ENCODE assay signal across 12 mouse cellular contexts in the genomic region with DNA sequence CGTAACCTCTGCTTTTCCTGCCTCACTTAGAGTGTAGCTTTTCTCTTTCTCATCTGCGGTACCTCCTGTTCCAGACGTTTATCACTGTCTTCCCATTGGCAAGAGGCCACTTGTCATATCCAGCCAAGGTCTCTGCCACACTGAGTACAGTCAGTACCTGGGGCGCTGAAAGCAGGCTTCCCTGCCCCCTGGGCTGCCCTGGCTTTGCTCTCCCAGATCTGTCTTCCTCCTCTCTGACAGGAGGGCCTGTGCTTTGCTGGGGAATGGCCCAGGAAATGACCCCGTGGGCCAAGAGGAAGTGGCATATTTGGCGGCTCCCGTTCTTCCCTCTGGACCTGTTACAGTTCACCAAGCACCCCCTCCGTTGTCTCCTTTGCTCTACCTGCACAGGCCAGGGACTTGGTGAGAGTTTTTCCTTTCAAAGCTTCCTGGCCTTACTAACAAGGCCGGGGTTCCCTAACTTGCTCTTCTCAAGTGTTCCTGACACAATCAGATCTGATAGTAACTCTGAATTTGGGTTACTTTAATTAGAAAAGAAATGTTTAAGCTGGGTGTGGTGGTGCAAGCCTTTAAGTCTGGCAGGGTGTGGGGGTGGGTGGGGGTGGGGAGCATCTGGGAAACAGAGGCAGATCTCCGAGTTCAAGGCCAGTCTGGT. TPM values are rescaled to one million over a fixed set of nuclear protein-coding genes. Genes with fewer than 3 reads are reported as not detected.
DNase-seq lines count a peak whose midpoint lies in the region; ATAC-seq and TF ChIP-seq lines count a peak whose summit lies in the region.
"Had no signal": no experiment of that assay in that cellular context is flagged by ENCODE, and none has a peak within 500 bp of the region (broad histone marks: within the 10 kb centered on the region; RNA-seq: fewer than 3 reads in every experiment).

No protein-coding gene starts in this region.

- no peak for TF ChIP-seq EP300 in liver, postnatal 0 days (IDR thresholded peaks at IDR 0.05; ENCODE audit: low read depth)

- H3K27me3 ChIP-seq in E14TG2a.4 (ENCODE audit: insufficient read depth, low read length): 0 out of 2 replicates have a peak, but pooled peaks cover 3% of the 10 kb centered on the region
- H3K27me3 ChIP-seq in kidney, embryonic 15.5 days: no peaks in the 10 kb centered on the region; the same call in 1 of the 2 replicates
- no peaks in the 10 kb centered on the region for H3K27me3 ChIP-seq in liver, postnatal 0 days (ENCODE audit: insufficient read depth, low read length)
- H3K27me3 ChIP-seq: embryonic facial prominence, embryonic 15.5 days; liver, embryonic 15.5 days had no signal

- no peaks in the 10 kb centered on the region for H3K36me3 ChIP-seq in E14TG2a.4 (ENCODE audit: insufficient read depth, low read length)
- H3K36me3 ChIP-seq in kidney, embryonic 15.5 days: no peaks in the 10 kb centered on the region
- no peaks in the 10 kb centered on the region for H3K36me3 ChIP-seq in liver, postnatal 0 days (replicated peaks; ENCODE audit: insufficient read depth, low read length)
- H3K36me3 ChIP-seq: embryonic facial prominence, embryonic 15.5 days; liver, embryonic 15.5 days had no signal

- no peaks in the 10 kb centered on the region for H3K9me3 ChIP-seq in E14TG2a.4 (ENCODE audit: low read length)
- no peaks in the 10 kb centered on the region for H3K9me3 ChIP-seq in kidney, embryonic 15.5 days (replicated peaks)
- H3K9me3 ChIP-seq in liver, postnatal 0 days (ENCODE audit: low read length): no peaks in the 10 kb centered on the region
- H3K9me3 ChIP-seq: embryonic facial prominence, embryonic 15.5 days; liver, embryonic 15.5 days had no signal

- no peak overlapping the region for H3K9ac ChIP-seq in kidney, embryonic 15.5 days
- no peak overlapping the region for H3K9ac ChIP-seq in liver, postnatal 0 days (replicated peaks)
- H3K9ac ChIP-seq: embryonic facial prominence, embryonic 15.5 days; liver, embryonic 15.5 days had no signal

- peak; percentile 42 for DNase-seq in gastrocnemius, adult 18-20 months (ENCODE audit: low spot score)
- no peak for DNase-seq in gastrocnemius, postnatal 10 days
- DNase-seq in brain, adult 2 months (ENCODE audit: low read depth, low spot score): peak; percentile 13
- DNase-seq in cerebellum, adult 9-10 months: no peak
- DNase-seq in liver, postnatal 0 days: no peak
- DNase-seq in spleen, postnatal 14 days (ENCODE audit: low spot score in 2 of 2): no peak
- DNase-seq: thymus, adult 2 months had no signal

- H3K4me1 ChIP-seq in E14TG2a.4 (replicated peaks; ENCODE audit: low read depth, low read length): peaks cover 65% of the 10 kb centered on the region
- H3K4me1 ChIP-seq in kidney, embryonic 15.5 days: peaks cover 11% of the 10 kb centered on the region
- peaks cover 7% of the 10 kb centered on the region; the same call in 1 of the 2 replicates for H3K4me1 ChIP-seq in liver, postnatal 0 days (ENCODE audit: insufficient read depth)
- H3K4me1 ChIP-seq: liver, embryonic 15.5 days had no signal

- TF ChIP-seq CTCF in E14TG2a.4 (conservative IDR thresholded peaks at IDR 0.05; ENCODE audit: low read length): no peak
- no peak for TF ChIP-seq CTCF in liver, postnatal 0 days (IDR thresholded peaks at IDR 0.05; ENCODE audit: low read depth)

- 0 out of 2 replicates have a peak, but pooled peaks have one; percentile 12 for ATAC-seq in kidney, embryonic 15.5 days (replicated peaks; ENCODE audit: low FRiP score)
- ATAC-seq in liver, postnatal 0 days: no peak

- H3K4me2 ChIP-seq in kidney, embryonic 15.5 days: no peak overlapping the region
- H3K4me2 ChIP-seq in liver, postnatal 0 days (ENCODE audit: low read depth, low read length): no peak overlapping the region
- H3K4me2 ChIP-seq: embryonic facial prominence, embryonic 15.5 days; liver, embryonic 15.5 days had no signal

- no peak overlapping the region for H3K27ac ChIP-seq in kidney, embryonic 15.5 days
- no peak overlapping the region for H3K27ac ChIP-seq in liver, postnatal 0 days (ENCODE audit: low read depth)
- H3K27ac ChIP-seq: embryonic facial prominence, embryonic 15.5 days; liver, embryonic 15.5 days had no signal

- 35% methylated on average over 10 of the region's 10 CpGs for WGBS in kidney, embryonic 15.5 days
- WGBS in liver, postnatal 0 days (ENCODE audit: insufficient replicate concordance): 41% methylated on average over 10 of the region's 10 CpGs

- H3K4me3 ChIP-seq in E14TG2a.4 (replicated peaks; ENCODE audit: low read length): peak overlapping the region; percentile 49; the same call in 1 of the 2 replicates
- no peak overlapping the region for H3K4me3 ChIP-seq in kidney, embryonic 15.5 days (replicated peaks)
- H3K4me3 ChIP-seq in liver, postnatal 0 days (ENCODE audit: low read depth, low read length): no peak overlapping the region
- H3K4me3 ChIP-seq: embryonic facial prominence, embryonic 15.5 days; liver, embryonic 15.5 days had no signal

RNA-seq across cellular contexts. Expression of a gene that starts 9.3 kb away (rescaled TPM):
- total RNA-seq in gastrocnemius, adult 18-20 months (2021): not detected
- total RNA-seq in gastrocnemius, postnatal 10 days (2021): not detected
- not detected in 2 replicates for polyA plus RNA-seq in kidney, embryonic 15.5 days (2015; fragmentation: Nextera tagmentation; extraction: Ambion mirVana)
- not detected in 2 replicates for polyA plus RNA-seq in liver, postnatal 0 days (2015; fragmentation: Nextera tagmentation; extraction: Ambion mirVana)
- polyA plus RNA-seq: neural tube, embryonic 11.5 days had no signal

Comparison
In these comparisons a context has a peak if more than half of its experiments do, and no peak if none do; other contexts are left out.
1. DNase-seq: peak in gastrocnemius, adult 18-20 months (single experiment) and brain, adult 2 months (single experiment); none in gastrocnemius, postnatal 10 days (single experiment), cerebellum, adult 9-10 months (single experiment), liver, postnatal 0 days (single experiment) and spleen, postnatal 14 days (0 of 2).